Mouse (Mus musculus): ENCODE results near the gene 4930539E08Rik.

DNA sequence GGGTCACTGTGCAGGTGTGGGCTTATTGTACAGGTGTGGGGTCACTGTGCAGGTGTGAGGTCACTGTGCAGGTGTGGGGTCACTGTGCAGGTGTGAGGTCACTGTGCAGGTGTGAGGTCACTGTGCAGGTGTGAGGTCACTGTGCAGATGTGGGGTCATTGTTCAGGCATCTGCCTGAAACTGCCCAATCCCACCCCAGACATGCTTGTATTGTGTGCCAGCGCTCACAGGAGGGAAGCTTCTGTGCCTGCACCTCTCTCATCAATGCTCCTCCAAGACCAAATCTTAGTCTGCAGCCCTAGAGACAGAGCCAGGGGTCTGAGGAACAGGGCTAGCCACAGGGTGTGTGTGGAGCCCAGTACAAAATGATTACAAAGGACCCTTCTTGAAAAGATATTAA, 1.4 kb upstream of the 4930539E08Rik start:
- TF ChIP-seq CTCF (IDR thresholded peaks at IDR 0.05) (no peak), EP300 (IDR thresholded peaks at IDR 0.05) (no peak)
